Mouse (Mus musculus): ENCODE measurements around the gene Zfp799. TPM values are rescaled to one million over a fixed set of nuclear protein-coding genes. Genes with fewer than 3 reads are reported as not detected.

The Zfp799 gene
- polyA plus RNA-seq, 1 experiment from 2014 or later: 8.8 TPM

DNA sequence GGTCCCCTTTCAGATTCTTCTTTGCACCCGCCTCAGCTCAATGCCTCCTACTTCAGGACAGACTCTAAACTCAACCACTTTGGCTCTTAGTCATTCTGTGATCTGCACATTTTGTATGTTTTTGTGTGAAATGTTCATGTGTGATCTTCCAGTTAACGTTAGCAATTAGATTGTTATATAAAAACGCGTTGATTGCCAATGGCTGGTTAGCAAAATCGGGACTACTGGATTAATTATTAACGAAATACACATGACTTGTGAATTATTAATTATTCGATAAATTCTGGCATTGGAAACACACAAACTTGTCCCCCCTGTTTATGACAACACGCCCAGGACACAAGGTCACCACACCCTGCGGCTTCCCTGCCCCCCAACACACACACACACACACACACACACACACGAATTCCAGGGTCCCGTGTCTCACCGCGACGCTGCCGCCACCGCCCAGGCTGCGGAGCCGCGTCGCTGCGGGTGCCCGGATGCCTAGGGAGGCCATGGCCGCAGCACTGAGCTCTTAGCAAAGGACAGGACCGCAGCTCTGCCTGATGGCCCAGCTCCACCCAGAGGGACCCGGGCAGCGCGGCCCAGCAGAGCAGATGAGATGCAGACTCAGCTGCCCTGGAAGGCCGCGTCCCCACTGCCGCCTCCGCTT lies 42.5 kb downstream of the Zfp799 start:
- Histone ChIP-seq H3K36me3 (peaks cover 33% of the 10 kb centered on the region), H3K9ac (peak overlapping the region; percentile 99), H3K27ac (ENCODE audit: poor library complexity, severe bottlenecking) (peak overlapping the region; percentile 98), H3K4me1 (replicated peaks) (peaks cover 17% of the 10 kb centered on the region), H3K4me2 (peak overlapping the region; percentile 80), H3K9me3 (replicated peaks) (no peaks in the 10 kb centered on the region), H3K4me3 (peak overlapping the region; percentile 99), H3K27me3 (replicated peaks) (no peaks in the 10 kb centered on the region)
- under 1% methylated on average over 31 of the region's 31 CpGs for WGBS
- ATAC-seq (ENCODE audit: insufficient number of reproducible peaks, low FRiP score): peak; percentile 91

DNA sequence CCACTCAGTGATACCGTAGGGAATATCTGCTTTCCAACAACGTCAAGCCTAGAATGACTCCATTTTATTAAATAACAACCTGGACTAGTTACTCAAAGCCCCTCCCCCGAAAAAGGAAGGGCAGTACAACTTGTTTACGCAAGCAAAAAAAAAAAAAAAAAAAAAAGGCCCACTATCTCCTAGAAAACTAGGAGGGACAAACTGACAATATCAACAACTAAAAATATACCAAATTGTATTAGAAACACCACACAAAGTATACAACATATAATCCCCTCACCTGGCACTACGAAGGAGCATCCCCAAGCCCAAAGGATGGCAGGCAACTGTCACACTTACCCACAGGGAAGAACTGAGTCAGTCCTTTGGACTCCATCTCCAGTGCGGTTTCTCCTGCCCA lies 43.1 kb downstream of the Zfp799 start:
- Histone ChIP-seq H3K9ac (peak overlapping the region; percentile 99), H3K4me1 (replicated peaks) (peaks cover 17% of the 10 kb centered on the region), H3K27ac (ENCODE audit: poor library complexity, severe bottlenecking) (no peak overlapping the region), H3K4me2 (peak overlapping the region; percentile 80), H3K4me3 (peak overlapping the region; percentile 99), H3K27me3 (replicated peaks) (no peaks in the 10 kb centered on the region), H3K9me3 (replicated peaks) (no peaks in the 10 kb centered on the region), H3K36me3 (peaks cover 35% of the 10 kb centered on the region)
- 52% methylated on average over 6 of the region's 6 CpGs for WGBS
- ATAC-seq (ENCODE audit: insufficient number of reproducible peaks, low FRiP score): no peak

DNA sequence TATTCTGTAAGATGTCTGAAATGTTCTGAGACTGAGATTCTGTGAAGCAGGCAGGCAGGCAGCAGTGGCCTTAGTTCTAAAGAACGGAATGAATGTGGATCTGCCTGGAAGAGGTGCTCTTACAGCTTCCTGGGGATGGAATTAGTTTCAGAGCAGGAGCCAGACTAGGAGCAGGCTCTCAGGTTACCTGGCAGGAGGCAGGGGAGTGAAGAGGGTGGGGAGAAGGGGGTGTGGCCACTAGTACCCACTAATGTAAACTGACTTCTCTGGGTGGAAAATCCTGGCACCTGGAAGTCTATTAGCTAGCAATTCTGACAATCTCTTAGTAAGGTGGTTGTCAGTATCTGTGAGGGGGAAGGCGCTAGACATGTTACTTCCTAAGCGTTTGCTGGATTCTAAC lies 44.4 kb downstream of the Zfp799 start:
- H3K4me1 ChIP-seq (replicated peaks): peaks cover 17% of the 10 kb centered on the region
- H3K9me3 ChIP-seq (replicated peaks): no peaks in the 10 kb centered on the region
- H3K4me2 ChIP-seq: 0 out of 2 replicates have a peak overlapping the region, but pooled peaks have one; percentile 2
- ATAC-seq (ENCODE audit: insufficient number of reproducible peaks, low FRiP score): no peak
- no peak overlapping the region for H3K9ac ChIP-seq
- H3K27ac ChIP-seq (ENCODE audit: poor library complexity, severe bottlenecking): no peak overlapping the region
- peaks cover 35% of the 10 kb centered on the region for H3K36me3 ChIP-seq
- WGBS: 82% methylated on average over 3 of the region's 3 CpGs
- no peak overlapping the region for H3K4me3 ChIP-seq
- no peaks in the 10 kb centered on the region for H3K27me3 ChIP-seq (replicated peaks)

DNA sequence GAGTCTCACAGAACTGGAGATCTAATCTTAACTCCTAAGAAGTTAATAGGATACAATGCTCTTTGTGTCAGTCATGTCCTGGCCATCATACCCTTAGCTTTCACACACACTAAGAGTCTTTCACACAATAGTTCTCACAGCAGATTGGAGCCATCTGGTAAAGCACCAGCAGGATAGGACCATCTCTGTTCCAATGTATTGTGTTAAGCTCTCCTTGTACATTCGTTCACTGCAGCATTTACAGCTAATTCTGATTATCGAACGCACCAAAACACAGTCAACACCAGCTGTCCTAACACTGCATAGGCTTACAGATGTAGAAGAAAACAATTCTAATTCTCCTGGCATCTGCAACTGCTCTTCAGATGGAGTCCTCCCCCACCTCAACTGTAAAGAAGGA lies 52.5 kb downstream of the Zfp799 start:
- Histone ChIP-seq H3K9ac (no peak overlapping the region), H3K36me3 (peaks cover 64% of the 10 kb centered on the region), H3K27ac (ENCODE audit: poor library complexity, severe bottlenecking) (no peak overlapping the region), H3K27me3 (replicated peaks) (no peaks in the 10 kb centered on the region), H3K4me3 (no peak overlapping the region), H3K4me1 (replicated peaks) (no peaks in the 10 kb centered on the region), H3K4me2 (no peak overlapping the region), H3K9me3 (replicated peaks) (no peaks in the 10 kb centered on the region)
- no peak for ATAC-seq (ENCODE audit: insufficient number of reproducible peaks, low FRiP score)
- 97% methylated on average over 3 of the region's 3 CpGs for WGBS

DNA sequence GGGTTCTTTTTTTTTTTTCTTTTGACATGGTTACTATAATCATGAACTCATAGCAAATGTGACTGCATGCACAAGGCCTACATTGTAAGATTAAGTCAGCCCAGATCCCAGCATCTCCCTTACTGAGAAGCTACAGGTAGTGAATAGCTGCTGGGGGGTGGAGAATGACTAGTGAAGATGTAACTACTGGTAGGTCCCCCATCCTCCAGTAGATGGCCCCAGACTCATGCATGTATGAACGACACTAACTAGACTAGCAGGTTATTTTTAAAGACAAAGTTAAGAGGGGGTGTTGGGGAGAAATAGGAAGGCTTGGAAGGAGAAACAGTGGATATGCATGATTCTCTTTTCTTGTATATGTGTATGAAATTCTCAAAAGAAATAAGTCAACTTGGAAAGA lies 58.8 kb downstream of the Zfp799 start:
- 51% methylated on average over 1 of the region's 1 CpGs for WGBS
- Histone ChIP-seq H3K4me2 (no peak overlapping the region), H3K27ac (ENCODE audit: poor library complexity, severe bottlenecking) (no peak overlapping the region), H3K9ac (no peak overlapping the region), H3K27me3 (replicated peaks) (no peaks in the 10 kb centered on the region), H3K36me3 (peaks cover 83% of the 10 kb centered on the region), H3K4me1 (replicated peaks) (no peaks in the 10 kb centered on the region), H3K4me3 (no peak overlapping the region), H3K9me3 (replicated peaks) (no peaks in the 10 kb centered on the region)
- ATAC-seq (ENCODE audit: insufficient number of reproducible peaks, low FRiP score): no peak

DNA sequence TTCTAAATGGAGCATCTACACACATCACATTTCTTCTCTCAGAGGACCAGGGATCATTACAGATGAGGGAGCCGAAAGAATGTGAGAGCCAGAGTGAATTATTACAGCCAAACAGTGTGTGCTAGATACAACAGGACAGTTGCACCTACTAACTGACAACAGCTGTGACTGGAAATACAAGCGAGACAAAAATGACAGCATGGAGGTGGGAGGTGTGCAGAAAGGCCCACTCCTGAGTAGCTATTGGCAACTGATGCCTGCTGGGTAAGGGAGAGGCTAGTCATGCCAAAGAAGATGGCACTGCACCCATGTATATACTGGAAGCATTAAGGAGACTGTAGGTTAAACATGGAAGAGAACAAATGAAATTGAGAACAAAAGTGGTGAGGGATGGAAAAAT lies 63.6 kb downstream of the Zfp799 start:
- 93% methylated on average over 2 of the region's 2 CpGs for whole genome bisulfite sequencing

More for the DNA sequence above, 63.6 kb downstream of the Zfp799 start:
- Histone ChIP-seq H3K27me3 (replicated peaks) (no peaks in the 10 kb centered on the region), H3K27ac (ENCODE audit: poor library complexity, severe bottlenecking) (no peak overlapping the region), H3K4me2 (no peak overlapping the region), H3K4me3 (no peak overlapping the region), H3K4me1 (replicated peaks) (no peaks in the 10 kb centered on the region), H3K36me3 (peaks cover 64% of the 10 kb centered on the region), H3K9ac (no peak overlapping the region), H3K9me3 (replicated peaks) (no peaks in the 10 kb centered on the region)
- ATAC-seq (ENCODE audit: insufficient number of reproducible peaks, low FRiP score): no peak

Other genes starting within 250 kb of the Zfp799 start
- not detected in 2 replicates for gene Cyp4f37, start 209.0 kb downstream of the Zfp799 start, polyA plus RNA-seq (2016; fragmentation: Nextera tagmentation; extraction: Ambion mirVana)
- gene Cyp4f40, start 171.4 kb downstream of the Zfp799 start, polyA plus RNA-seq (2016; fragmentation: Nextera tagmentation; extraction: Ambion mirVana): not detected in 2 replicates
- gene Cyp4f15, start 144.6 kb downstream of the Zfp799 start, polyA plus RNA-seq (2016; fragmentation: Nextera tagmentation; extraction: Ambion mirVana): 0.23 and 0.38 TPM in 2 replicates
- gene Zfp871, start 42.0 kb downstream of the Zfp799 start, polyA plus RNA-seq (2016; fragmentation: Nextera tagmentation; extraction: Ambion mirVana): 27.6 and 28.5 TPM in 2 replicates
- 0.96 and 1.7 TPM in 2 replicates for gene Zfp811, start 20.3 kb downstream of the Zfp799 start, polyA plus RNA-seq (2016; fragmentation: Nextera tagmentation; extraction: Ambion mirVana)
- gene Zfp870, start 61.4 kb upstream of the Zfp799 start, polyA plus RNA-seq (2016; fragmentation: Nextera tagmentation; extraction: Ambion mirVana): 5.3 and 6.2 TPM in 2 replicates
- gene Cyp4f14, start 87.1 kb upstream of the Zfp799 start, polyA plus RNA-seq (2016; fragmentation: Nextera tagmentation; extraction: Ambion mirVana): not detected in 2 replicates
- 9.7 and 10.9 TPM in 2 replicates for gene Cyp4f13, start 117.1 kb upstream of the Zfp799 start, polyA plus RNA-seq (2016; fragmentation: Nextera tagmentation; extraction: Ambion mirVana)
- gene Zfp472, start 135.6 kb upstream of the Zfp799 start, polyA plus RNA-seq (2016; fragmentation: Nextera tagmentation; extraction: Ambion mirVana): 5.7 and 6.2 TPM in 2 replicates
- 6.7 and 8.0 TPM in 2 replicates for gene Zfp952, start 162.9 kb upstream of the Zfp799 start, polyA plus RNA-seq (2016; fragmentation: Nextera tagmentation; extraction: Ambion mirVana)
- 6.5 and 6.7 TPM in 2 replicates for gene Zfp763, start 203.1 kb upstream of the Zfp799 start, polyA plus RNA-seq (2016; fragmentation: Nextera tagmentation; extraction: Ambion mirVana)
- gene 4921501E09Rik, start 237.8 kb upstream of the Zfp799 start, polyA plus RNA-seq (2016; fragmentation: Nextera tagmentation; extraction: Ambion mirVana): not detected in 2 replicates

All from heart, embryonic 12.5 days (tissue).